8 mouse cellular contexts compared by ENCODE assay signal in the genomic region with DNA sequence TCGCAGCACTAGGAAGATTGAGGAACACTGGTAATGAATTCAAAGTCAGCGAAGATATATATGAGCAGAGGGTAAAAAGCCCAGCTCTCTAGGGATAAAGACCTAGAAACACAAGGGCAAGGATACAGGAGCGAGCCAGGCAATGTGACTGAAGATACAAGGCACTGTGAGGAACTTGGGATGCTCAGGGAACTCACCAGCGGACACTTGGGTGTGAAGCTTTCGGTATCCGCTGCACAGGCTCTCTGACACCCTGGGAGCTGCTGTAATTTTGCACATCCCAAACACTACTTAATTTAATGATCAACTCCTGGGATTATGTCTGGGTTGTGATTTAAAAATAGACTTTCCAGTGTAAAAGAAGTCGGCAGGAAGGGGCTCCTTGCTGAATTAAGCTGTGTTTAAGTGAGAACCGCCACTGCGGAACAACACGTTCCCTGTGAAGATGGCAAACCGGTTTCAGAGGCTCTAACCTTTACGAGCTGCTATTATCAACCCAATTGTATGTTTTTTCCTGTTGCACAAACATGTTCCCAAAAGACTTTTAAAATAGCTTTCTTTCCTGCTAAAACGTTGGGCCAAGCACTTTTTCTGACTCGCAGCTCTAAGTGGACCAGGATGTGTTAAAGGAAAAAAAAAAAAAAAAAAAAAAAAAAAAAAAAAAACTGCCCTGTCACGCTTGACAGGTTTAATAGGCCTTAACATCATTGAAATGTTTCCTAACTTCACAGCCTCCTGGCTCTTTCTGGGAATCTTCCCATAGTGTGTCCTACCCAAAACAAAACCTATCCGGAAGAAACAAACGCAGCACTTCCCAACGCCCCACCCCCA. TPM values are rescaled to one million over a fixed set of nuclear protein-coding genes. Genes with fewer than 3 reads are reported as not detected.
DNase-seq lines count a peak whose midpoint lies in the region; ATAC-seq and TF ChIP-seq lines count a peak whose summit lies in the region.

No protein-coding gene starts in this region.

- peak; percentile 25 for DNase-seq in lung, embryonic 14.5 days
- no peak for DNase-seq in lung, postnatal 10 days
- peak; percentile 27 to 67 for DNase-seq in kidney, postnatal 25 days
- DNase-seq in skeletal muscle tissue, adult 2 months (ENCODE audit: low read depth, low spot score), result peak; percentile 21
- DNase-seq in cerebellum, adult 8-10 months, result no peak
- DNase-seq in right cerebral cortex, adult 2 months (ENCODE audit: low spot score in 2 of 2), result no peak

- no peaks in the 10 kb centered on the region for H3K36me3 ChIP-seq in lung, embryonic 14.5 days (ENCODE audit: insufficient read depth)
- H3K36me3 ChIP-seq in heart, embryonic 12.5 days, result no peaks in the 10 kb centered on the region

- H3K27ac ChIP-seq in lung, embryonic 14.5 days (ENCODE audit: low read depth), result no peak overlapping the region
- H3K27ac ChIP-seq in heart, embryonic 12.5 days (ENCODE audit: poor library complexity, severe bottlenecking), result peak overlapping the region; percentile 73

- H3K4me2 ChIP-seq in lung, embryonic 14.5 days, result peak overlapping the region; percentile 48
- H3K4me2 ChIP-seq in heart, embryonic 12.5 days, result peak overlapping the region; percentile 50

- no peak overlapping the region for H3K9ac ChIP-seq in lung, embryonic 14.5 days
- H3K9ac ChIP-seq in heart, embryonic 12.5 days, result no peak overlapping the region

- WGBS in lung, embryonic 14.5 days, result 46% methylated on average over 18 of the region's 18 CpGs
- 48% methylated on average over 18 of the region's 18 CpGs for WGBS in heart, embryonic 12.5 days

- H3K4me3 ChIP-seq in lung, embryonic 14.5 days (ENCODE audit: low read depth, low read length), result peak overlapping the region; percentile 3; the same call in 1 of the 2 replicates
- H3K4me3 ChIP-seq in heart, embryonic 12.5 days, result peak overlapping the region; percentile 27

- 0 out of 2 replicates have a peak, but pooled peaks cover under 1% of the 10 kb centered on the region for H3K4me1 ChIP-seq in lung, embryonic 14.5 days (ENCODE audit: insufficient read depth)
- peaks cover 36% of the 10 kb centered on the region for H3K4me1 ChIP-seq in heart, embryonic 12.5 days (replicated peaks)

- ATAC-seq in lung, embryonic 14.5 days (ENCODE audit: insufficient read depth), result no peak
- ATAC-seq in heart, embryonic 12.5 days (ENCODE audit: insufficient number of reproducible peaks, low FRiP score), result no peak
- no peak for ATAC-seq in activated CD4-positive, CD25-positive, alpha-beta regulatory T cell, adult 4 months

- TF ChIP-seq CTCF in lung, embryonic 14.5 days (IDR thresholded peaks at IDR 0.05; ENCODE audit: low read depth), result no peak

- no peaks in the 10 kb centered on the region for H3K27me3 ChIP-seq in lung, embryonic 14.5 days (ENCODE audit: insufficient read depth, low read length)
- H3K27me3 ChIP-seq in heart, embryonic 12.5 days (replicated peaks), result no peaks in the 10 kb centered on the region

- H3K9me3 ChIP-seq in lung, embryonic 14.5 days (ENCODE audit: low read depth, low read length), result no peaks in the 10 kb centered on the region
- no peaks in the 10 kb centered on the region for H3K9me3 ChIP-seq in heart, embryonic 12.5 days (replicated peaks)

RNA-seq across cellular contexts. Expression of gene Calcrl, which starts 38.4 kb away (rescaled TPM):
- polyA plus RNA-seq in lung, embryonic 14.5 days (2014; fragmentation: Nextera tagmentation; extraction: Ambion mirVana), result 42.3 and 47.3 TPM in 2 replicates
- 65.1 and 69.5 TPM in 2 replicates for polyA plus RNA-seq in heart, embryonic 12.5 days (2016; fragmentation: Nextera tagmentation; extraction: Ambion mirVana)
- polyA plus RNA-seq in activated CD4-positive, CD25-positive, alpha-beta regulatory T cell, adult 4 months (2017; shearing (Covaris generic)), result 10 to 100 TPM; 24.9 to 26.1 TPM

Comparison
In these comparisons a context has a peak if more than half of its experiments do, and no peak if none do; other contexts are left out.
1. DNase-seq: peak in lung, embryonic 14.5 days (single experiment), kidney, postnatal 25 days (2 of 2) and skeletal muscle tissue, adult 2 months (single experiment); none in lung, postnatal 10 days (single experiment), cerebellum, adult 8-10 months (single experiment) and right cerebral cortex, adult 2 months (0 of 2).